9 mouse cellular contexts compared by ENCODE assay signal in genomic region chr17:87601456-87602259, GRCm38 (mm10). TPM values are rescaled to one million over a fixed set of nuclear protein-coding genes. Genes with fewer than 3 reads are reported as not detected.
DNase-seq lines count a peak whose midpoint lies in the region; ATAC-seq lines count a peak whose summit lies in the region.
"Had no signal": no experiment of that assay in that cellular context is flagged by ENCODE, and none has a peak within 500 bp of the region (broad histone marks: within the 10 kb centered on the region; RNA-seq: fewer than 3 reads in every experiment).

No protein-coding gene starts in this region.

- no peak for ATAC-seq in liver, embryonic 16.5 days (ENCODE audit: low read depth)
- ATAC-seq: Patski had no signal

- WGBS in liver, embryonic 16.5 days (ENCODE audit: insufficient replicate concordance): 38% methylated on average over 14 of the region's 14 CpGs

- 0 out of 2 replicates have a peak overlapping the region, but pooled peaks have one; percentile 15 for H3K4me3 ChIP-seq in liver, embryonic 16.5 days (ENCODE audit: low read depth, low read length)

- H3K9me3 ChIP-seq in liver, embryonic 16.5 days (replicated peaks; ENCODE audit: control insufficient read depth, low read length): no peaks in the 10 kb centered on the region

- no peak overlapping the region for H3K9ac ChIP-seq in liver, embryonic 16.5 days (ENCODE audit: low read depth, low read length)

- H3K27ac ChIP-seq in liver, embryonic 16.5 days (ENCODE audit: low read length): no peak overlapping the region

- 0 out of 2 replicates have a peak overlapping the region, but pooled peaks have one; percentile 6 for H3K4me2 ChIP-seq in liver, embryonic 16.5 days (ENCODE audit: low read depth, low read length)

- peak; percentile 8 to 12 for DNase-seq in cerebellum, postnatal 36 days
- DNase-seq in cerebellum, adult 11-12 months: no peak
- DNase-seq in retina, postnatal 1 day: peak; percentile 56
- DNase-seq in retina, embryonic 14.5 days (ENCODE audit: low spot score): no peak
- peak; percentile 55 for DNase-seq in heart, postnatal 4 days
- DNase-seq in thymus, postnatal 10 days (ENCODE audit: low spot score in 2 of 2): peak; percentile 49 to 69
- DNase-seq in layer of hippocampus, postnatal 36 days: no peak

- H3K36me3 ChIP-seq in liver, embryonic 16.5 days (ENCODE audit: control insufficient read depth, insufficient read depth): no peaks in the 10 kb centered on the region

- H3K27me3 ChIP-seq in liver, embryonic 16.5 days (ENCODE audit: control insufficient read depth, insufficient read depth, low read depth, low read length): no peaks in the 10 kb centered on the region
- H3K27me3 ChIP-seq: Patski had no signal

- H3K4me1 ChIP-seq in liver, embryonic 16.5 days (ENCODE audit: control insufficient read depth, low read depth, low read length): no peaks in the 10 kb centered on the region; the same call in 1 of the 2 replicates

RNA-seq across cellular contexts. Expression of gene Epcam, which starts 34.1 kb away (rescaled TPM):
- total RNA-seq in heart, postnatal 4 days (2021): not detected
- polyA plus RNA-seq in liver, embryonic 16.5 days (2015; fragmentation: Nextera tagmentation; extraction: Ambion mirVana): 1.0 and 8.1 TPM in 2 replicates
- under 1 TPM; 0.32 to 0.43 TPM for total RNA-seq in layer of hippocampus, postnatal 36 days (2021)

Comparison
In these comparisons a context has a peak if more than half of its experiments do, and no peak if none do; other contexts are left out.
1. DNase-seq: peak in cerebellum, postnatal 36 days (2 of 2), retina, postnatal 1 day (single experiment), heart, postnatal 4 days (single experiment) and thymus, postnatal 10 days (2 of 2); none in cerebellum, adult 11-12 months (single experiment), retina, embryonic 14.5 days (single experiment) and layer of hippocampus, postnatal 36 days (0 of 2).